Mouse (Mus musculus) liver, postnatal 0 days (tissue): Measurements from ENCODE around the gene Als2cr12.
"Not testable (repeated sequence)": the region's sequence is repeated elsewhere in the genome, so short reads cannot be mapped to it uniquely, and the experiment has no call there.

Experiments used
- CTCF ChIP-seq: sonication (generic); IDR thresholded peaks from 2 replicates; pipeline ENCODE4 v1.5.1; 2016; ENCODE audit warnings: antibody characterized with exemption, low read depth
- EP300 ChIP-seq: IDR thresholded peaks from 2 replicates; pipeline ENCODE4 v1.6.1; 2016; ENCODE audit warnings: antibody characterized with exemption, low read depth, mild to moderate bottlenecking

DNA sequence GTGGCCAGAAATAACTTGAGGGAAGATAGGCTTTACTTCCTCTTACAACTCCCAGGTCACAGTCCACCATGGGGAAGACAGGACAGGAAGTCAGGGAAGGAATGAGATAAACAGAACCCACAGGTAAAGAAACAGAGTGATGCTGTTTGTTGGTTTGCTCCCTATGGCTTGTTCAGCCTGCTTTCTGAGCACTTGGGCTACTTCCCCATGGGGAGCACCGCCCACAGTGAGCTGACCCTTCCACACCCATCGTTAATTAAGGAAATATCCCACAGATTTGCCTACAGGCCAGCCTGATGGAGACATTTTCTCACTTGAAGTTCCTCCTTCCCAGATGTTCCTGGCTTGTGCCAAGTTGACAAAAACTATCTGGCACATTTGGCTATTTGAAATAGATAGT, 66.9 kb downstream of the Als2cr12 start:
- not testable (repeated sequence) for TF ChIP-seq CTCF, EP300
